Mouse (Mus musculus) thymus, adult 2 months (tissue): ENCODE measurements around the gene Dnase1l3.

ENCODE experiments used
- CTCF ChIP-seq: fragments of 200-500 bp; IDR thresholded peaks from 2 replicates; pipeline ENCODE4 v1.5.1; 2012; ENCODE audit warnings: mild to moderate bottlenecking, control low read depth, low read length, moderate library complexity, borderline replicate concordance; ENCODE audit not compliant: control insufficient read depth, poor library complexity, insufficient read depth; ENCODE audit errors: extremely low read depth
- POLR2A ChIP-seq: fragments of 200-500 bp; IDR thresholded peaks from 2 replicates; pipeline ENCODE4 v1.6.1; 2012; ENCODE audit warnings: mild to moderate bottlenecking, low read length, control low read depth, moderate library complexity; ENCODE audit not compliant: control insufficient read depth, poor library complexity, insufficient read depth; ENCODE audit errors: extremely low read depth

DNA sequence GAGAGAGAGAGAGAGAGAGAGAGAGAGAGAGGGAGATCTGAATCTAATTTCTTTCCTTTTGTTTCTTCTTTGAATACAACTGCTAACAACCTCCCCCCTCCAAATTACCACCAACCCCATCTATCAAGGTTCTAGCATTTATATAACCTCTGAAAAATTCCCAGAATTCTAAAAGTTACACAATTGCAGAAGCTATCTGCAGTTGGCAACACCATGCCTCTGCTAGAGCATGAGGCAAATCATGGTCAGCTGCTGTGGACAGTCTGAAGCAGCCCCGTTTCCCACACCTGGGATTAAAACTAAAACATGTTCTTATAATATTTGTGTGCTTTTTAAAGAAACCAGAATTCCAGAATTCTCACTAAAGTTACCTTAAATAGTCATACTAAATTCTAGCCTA is 35.4 kb upstream of the Dnase1l3 start:
- TF ChIP-seq POLR2A (no peak), CTCF (no peak)
